Mouse (Mus musculus): ENCODE results near the gene Letmd1. TPM values are rescaled to one million over a fixed set of nuclear protein-coding genes. Genes with fewer than 3 reads are reported as not detected.
"Not testable (repeated sequence)": the region's sequence is repeated elsewhere in the genome, so short reads cannot be mapped to it uniquely, and the experiment has no call there.

Letmd1 gene
- polyA plus RNA-seq, 1 experiment from 2014 or later, result 57.9 TPM

GRCm38 (mm10) chr15:100486450-100486849 lies 17.6 kb downstream of the Letmd1 start:
- H3K27me3 ChIP-seq, result no peaks in the 10 kb centered on the region
- no peak overlapping the region for H3K4me3 ChIP-seq
- WGBS, result 22% methylated on average over 7 of the region's 7 CpGs
- H3K27ac ChIP-seq (replicated peaks), result no peak overlapping the region
- peaks cover 40% of the 10 kb centered on the region for H3K4me1 ChIP-seq (replicated peaks)
- no peaks in the 10 kb centered on the region for H3K9me3 ChIP-seq
- H3K36me3 ChIP-seq, result peaks cover 78% of the 10 kb centered on the region
- no peak for ATAC-seq (ENCODE audit: low read depth)
- H3K4me2 ChIP-seq, result no peak overlapping the region
- H3K9ac ChIP-seq, result no peak overlapping the region

- no peak overlapping the region for H3K4me3 ChIP-seq
- H3K4me1 ChIP-seq (replicated peaks), result peaks cover 46% of the 10 kb centered on the region
- no peak overlapping the region for H3K9ac ChIP-seq
- no peak overlapping the region for H3K4me2 ChIP-seq
- no peaks in the 10 kb centered on the region for H3K27me3 ChIP-seq
- no peak for ATAC-seq (ENCODE audit: low read depth)
- H3K27ac ChIP-seq (replicated peaks), result no peak overlapping the region
- WGBS, result 90% methylated on average over 2 of the region's 2 CpGs
- no peaks in the 10 kb centered on the region for H3K9me3 ChIP-seq
- peaks cover 72% of the 10 kb centered on the region for H3K36me3 ChIP-seq
These were observed 18.2 kb downstream of the Letmd1 start for GRCm38 (mm10) chr15:100487050-100487449.

GRCm38 (mm10) chr15:100488297-100488696 lies 19.5 kb downstream of the Letmd1 start:
- H3K27me3 ChIP-seq; H3K9ac ChIP-seq; ATAC-seq (ENCODE audit: low read depth); H3K4me2 ChIP-seq; H3K9me3 ChIP-seq; H3K27ac ChIP-seq (replicated peaks); H3K4me3 ChIP-seq: not testable (repeated sequence)
- 88% methylated on average over 1 of the region's 1 CpGs for WGBS
- Histone ChIP-seq H3K4me1 (replicated peaks) (peaks cover 49% of the 10 kb centered on the region), H3K36me3 (peaks cover 60% of the 10 kb centered on the region)

GRCm38 (mm10) chr15:100489263-100489662 lies 20.4 kb downstream of the Letmd1 start:
- Histone ChIP-seq H3K27ac (replicated peaks) (no peak overlapping the region), H3K4me1 (replicated peaks) (peaks cover 58% of the 10 kb centered on the region), H3K36me3 (peaks cover 51% of the 10 kb centered on the region), H3K9ac (peak overlapping the region; percentile 17; the same call in 1 of the 2 replicates), H3K4me3 (no peak overlapping the region), H3K4me2 (no peak overlapping the region), H3K9me3 (no peaks in the 10 kb centered on the region), H3K27me3 (no peaks in the 10 kb centered on the region)
- ATAC-seq (ENCODE audit: low read depth), result no peak
- 85% methylated on average over 15 of the region's 15 CpGs for WGBS

GRCm38 (mm10) chr15:100491966-100492365 lies 23.1 kb downstream of the Letmd1 start:
- H3K36me3 ChIP-seq, result peaks cover 24% of the 10 kb centered on the region
- peak overlapping the region; percentile 83; the same call in 1 of the 2 replicates for H3K4me3 ChIP-seq
- H3K4me2 ChIP-seq, result peak overlapping the region; percentile 87
- no peaks in the 10 kb centered on the region for H3K9me3 ChIP-seq
- H3K9ac ChIP-seq, result peak overlapping the region; percentile 17; the same call in 1 of the 2 replicates
- peaks cover 52% of the 10 kb centered on the region for H3K4me1 ChIP-seq (replicated peaks)
- ATAC-seq (ENCODE audit: low read depth), result no peak
- no peak overlapping the region for H3K27ac ChIP-seq (replicated peaks)
- no peaks in the 10 kb centered on the region for H3K27me3 ChIP-seq
- WGBS, result 65% methylated on average over 9 of the region's 9 CpGs

- peaks cover 47% of the 10 kb centered on the region for H3K4me1 ChIP-seq (replicated peaks)
- peak; percentile 92 for ATAC-seq (ENCODE audit: low read depth)
- H3K9ac ChIP-seq, result peak overlapping the region; percentile 98
- H3K4me2 ChIP-seq, result peak overlapping the region; percentile 87
- peak overlapping the region; percentile 83 for H3K4me3 ChIP-seq
- H3K27ac ChIP-seq (replicated peaks), result peak overlapping the region; percentile 98
- WGBS, result 1% methylated on average over 29 of the region's 29 CpGs
- H3K36me3 ChIP-seq, result no peaks in the 10 kb centered on the region
- H3K27me3 ChIP-seq, result no peaks in the 10 kb centered on the region
- H3K9me3 ChIP-seq, result no peaks in the 10 kb centered on the region
These were observed 25.8 kb downstream of the Letmd1 start for GRCm38 (mm10) chr15:100494647-100495046.

GRCm38 (mm10) chr15:100495102-100495501 lies 26.3 kb downstream of the Letmd1 start, which contains the start of gene Csrnp2:
Gene Csrnp2, minus strand, starts transcription at chr15:100495488.
- H3K4me2 ChIP-seq, result peak within 1 kb of the TSS; percentile 87
- H3K4me3 ChIP-seq, result peak within 1 kb of the TSS; percentile 83
- no peaks in the 10 kb centered on the region for H3K9me3 ChIP-seq
- H3K27me3 ChIP-seq, result no peaks in the 10 kb centered on the region
- H3K36me3 ChIP-seq, result no peaks in the 10 kb centered on the region
- H3K9ac ChIP-seq, result peak within 1 kb of the TSS; percentile 98
- under 1% methylated on average over 36 of the region's 40 CpGs for WGBS
- peak within 1 kb of the TSS; percentile 98 for H3K27ac ChIP-seq (replicated peaks)
- peak; percentile 99 for ATAC-seq (ENCODE audit: low read depth)
- H3K4me1 ChIP-seq (replicated peaks), result peaks cover 42% of the 10 kb centered on the region

- H3K4me1 ChIP-seq (replicated peaks); H3K4me2 ChIP-seq; H3K4me3 ChIP-seq; ATAC-seq (ENCODE audit: low read depth); H3K27ac ChIP-seq (replicated peaks); H3K9ac ChIP-seq; H3K9me3 ChIP-seq; H3K27me3 ChIP-seq: not testable (repeated sequence)
- WGBS, result 94% methylated on average over 8 of the region's 8 CpGs
- peaks cover 20% of the 10 kb centered on the region for H3K36me3 ChIP-seq
These were observed 30.7 kb downstream of the Letmd1 start for GRCm38 (mm10) chr15:100499506-100499905.

- Histone ChIP-seq H3K9ac (no peak overlapping the region), H3K27ac (replicated peaks) (no peak overlapping the region), H3K36me3 (peaks cover 96% of the 10 kb centered on the region), H3K4me1 (replicated peaks) (no peaks in the 10 kb centered on the region), H3K27me3 (no peaks in the 10 kb centered on the region), H3K4me2 (no peak overlapping the region), H3K9me3 (no peaks in the 10 kb centered on the region), H3K4me3 (no peak overlapping the region)
- 87% methylated on average over 13 of the region's 13 CpGs for WGBS
- no peak for ATAC-seq (ENCODE audit: low read depth)
These were observed 39.8 kb downstream of the Letmd1 start for GRCm38 (mm10) chr15:100508454-100509167.

- ATAC-seq (ENCODE audit: low read depth), result no peak
- WGBS, result 94% methylated on average over 11 of the region's 11 CpGs
- Histone ChIP-seq H3K4me2 (no peak overlapping the region), H3K4me1 (replicated peaks) (no peaks in the 10 kb centered on the region), H3K27me3 (no peaks in the 10 kb centered on the region), H3K36me3 (peaks cover 95% of the 10 kb centered on the region), H3K27ac (replicated peaks) (no peak overlapping the region), H3K4me3 (no peak overlapping the region), H3K9me3 (no peaks in the 10 kb centered on the region), H3K9ac (no peak overlapping the region)
These were observed 41.2 kb downstream of the Letmd1 start for GRCm38 (mm10) chr15:100510072-100510471.

- Histone ChIP-seq H3K27me3 (no peaks in the 10 kb centered on the region), H3K4me2 (no peak overlapping the region), H3K4me3 (no peak overlapping the region), H3K9ac (no peak overlapping the region), H3K9me3 (no peaks in the 10 kb centered on the region), H3K27ac (replicated peaks) (no peak overlapping the region), H3K36me3 (peaks cover 85% of the 10 kb centered on the region), H3K4me1 (replicated peaks) (no peaks in the 10 kb centered on the region)
- WGBS, result 92% methylated on average over 4 of the region's 4 CpGs
- no peak for ATAC-seq (ENCODE audit: low read depth)
These were observed 44.6 kb downstream of the Letmd1 start for GRCm38 (mm10) chr15:100513387-100513786.

- H3K36me3 ChIP-seq, result peaks cover 85% of the 10 kb centered on the region
- H3K9ac ChIP-seq, result no peak overlapping the region
- H3K9me3 ChIP-seq, result no peaks in the 10 kb centered on the region
- no peak overlapping the region for H3K4me2 ChIP-seq
- H3K27ac ChIP-seq (replicated peaks), result no peak overlapping the region
- no peaks in the 10 kb centered on the region for H3K4me1 ChIP-seq (replicated peaks)
- H3K4me3 ChIP-seq, result no peak overlapping the region
- no peaks in the 10 kb centered on the region for H3K27me3 ChIP-seq
- WGBS, result 82% methylated on average over 2 of the region's 2 CpGs
- no peak for ATAC-seq (ENCODE audit: low read depth)
These were observed 46.3 kb downstream of the Letmd1 start for GRCm38 (mm10) chr15:100515121-100515520.

GRCm38 (mm10) chr15:100520306-100520705 lies 51.5 kb downstream of the Letmd1 start:
- H3K27ac ChIP-seq (replicated peaks), result no peak overlapping the region
- ATAC-seq (ENCODE audit: low read depth), result no peak
- 94% methylated on average over 14 of the region's 14 CpGs for WGBS

More at GRCm38 (mm10) chr15:100520306-100520705, 51.5 kb downstream of the Letmd1 start:
- H3K9ac ChIP-seq, result no peak overlapping the region
- H3K27me3 ChIP-seq, result no peaks in the 10 kb centered on the region
- no peaks in the 10 kb centered on the region for H3K9me3 ChIP-seq
- H3K4me3 ChIP-seq, result no peak overlapping the region
- H3K4me1 ChIP-seq (replicated peaks), result no peaks in the 10 kb centered on the region
- H3K36me3 ChIP-seq, result peaks cover 81% of the 10 kb centered on the region
- H3K4me2 ChIP-seq, result no peak overlapping the region

Data from neural tube, embryonic 13.5 days (tissue).